Mouse (Mus musculus) layer of hippocampus, adult 8-10 months (tissue): ENCODE data around the gene Rbm10. TPM values are rescaled to one million over a fixed set of nuclear protein-coding genes. Genes with fewer than 3 reads are reported as not detected.

ENCODE experiments used
- DNase-seq, 2 experiments: peaks; one replicate each; pipeline ENCODE4 v3.0.0; 2022; ENCODE audit warnings: low spot score in 2 of 2
- total RNA-seq, 4 experiments: library from RNA; stranded (reverse); gene quantifications; 2 replicates each; pipeline ENCODE4 v1.2.4; 2022

Gene Rbm10
- total RNA-seq, result 10 to 100 TPM; 40.4 to 59.9 (median 50.0) TPM

- DNase-seq, result peak; percentile 79 to 86
Observed at GRCm38 (mm10) chrX:20617176-20617902, at the start of gene Rbm10, which contains the start of gene Ndufb11. Rbm10 (plus strand) TSS chrX:20617503. Ndufb11 (minus strand) TSS chrX:20617619.

DNA sequence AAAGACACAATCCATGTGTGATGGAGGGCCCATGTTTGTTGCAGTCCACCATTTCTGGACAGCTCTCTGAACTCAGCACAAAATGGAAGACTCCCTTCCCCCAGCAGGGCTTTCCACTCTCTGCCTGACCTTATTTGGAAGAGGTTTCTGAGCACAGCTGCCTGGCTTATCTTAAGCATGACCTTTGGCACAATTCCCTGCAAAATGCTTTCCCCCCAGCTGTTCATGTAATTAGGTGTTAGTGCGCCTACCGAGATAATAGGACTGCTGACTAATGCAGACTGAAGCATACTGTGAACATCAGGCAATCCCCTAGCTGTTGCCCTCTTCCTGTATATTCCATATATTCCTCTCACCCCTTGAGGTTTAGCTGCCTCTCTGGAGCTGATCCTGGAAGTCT, 46.3 kb upstream of the Rbm10 start:
- DNase-seq, result no peak

DNA sequence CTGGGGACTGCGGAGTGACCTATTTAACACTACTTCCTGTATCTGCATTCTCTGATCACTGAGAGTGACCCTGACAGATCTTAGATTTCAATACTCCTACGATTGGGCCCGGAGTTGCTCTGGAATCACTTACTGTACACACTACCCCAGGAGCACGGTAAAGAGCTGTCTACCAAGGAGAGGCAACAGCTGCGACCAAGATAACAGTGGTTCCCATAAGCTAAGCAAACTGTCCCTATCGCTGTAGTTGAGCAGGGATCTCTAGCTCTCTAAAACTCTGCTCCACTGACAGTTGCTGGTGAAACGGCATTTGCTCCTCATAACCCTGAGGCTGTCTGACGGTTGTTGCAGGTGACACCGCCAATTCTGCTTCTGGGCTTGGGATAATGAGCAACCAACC, 44.6 kb upstream of the Rbm10 start:
- DNase-seq, result no peak

- DNase-seq, result no peak
Observed at GRCm38 (mm10) chrX:20573927-20574326, 43.4 kb upstream of the Rbm10 start.

- no peak for DNase-seq
Observed at GRCm38 (mm10) chrX:20587968-20588367, 29.3 kb upstream of the Rbm10 start.

- no peak for DNase-seq
Observed at GRCm38 (mm10) chrX:20608500-20608899, 8.8 kb upstream of the Rbm10 start.

GRCm38 (mm10) chrX:20616861-20617175, 485 bp upstream of the Rbm10 start:
- peak in 1 of 2 experiments; percentile 29 for DNase-seq

DNA sequence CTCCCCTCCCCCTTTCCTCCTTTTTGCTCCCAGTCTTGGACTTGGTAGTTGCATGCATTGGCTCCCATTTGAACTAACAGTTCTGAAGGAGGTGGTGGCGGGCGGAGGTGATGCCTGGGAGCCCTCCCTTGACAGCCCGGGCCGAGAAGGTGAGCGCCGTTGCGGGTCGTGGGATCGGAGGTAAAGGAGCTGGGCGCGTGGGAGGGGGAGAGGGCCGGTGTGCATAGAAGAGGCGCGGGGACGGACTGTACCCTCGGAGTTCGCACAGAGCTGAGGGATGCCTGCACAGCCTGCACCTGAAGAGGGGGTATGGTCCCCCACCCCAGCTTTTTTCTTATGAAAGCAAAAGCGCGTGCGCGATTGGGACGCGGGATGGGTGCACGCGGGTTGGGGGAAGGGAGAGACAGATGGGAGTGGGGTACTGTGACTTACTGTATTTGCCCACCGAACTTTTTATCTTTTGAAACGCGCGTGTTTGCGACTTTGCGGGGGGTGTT, 648 bp downstream of the Rbm10 start:
- no peak for DNase-seq

GRCm38 (mm10) chrX:20638141-20638540, 20.8 kb downstream of the Rbm10 start:
- no peak for DNase-seq

DNA sequence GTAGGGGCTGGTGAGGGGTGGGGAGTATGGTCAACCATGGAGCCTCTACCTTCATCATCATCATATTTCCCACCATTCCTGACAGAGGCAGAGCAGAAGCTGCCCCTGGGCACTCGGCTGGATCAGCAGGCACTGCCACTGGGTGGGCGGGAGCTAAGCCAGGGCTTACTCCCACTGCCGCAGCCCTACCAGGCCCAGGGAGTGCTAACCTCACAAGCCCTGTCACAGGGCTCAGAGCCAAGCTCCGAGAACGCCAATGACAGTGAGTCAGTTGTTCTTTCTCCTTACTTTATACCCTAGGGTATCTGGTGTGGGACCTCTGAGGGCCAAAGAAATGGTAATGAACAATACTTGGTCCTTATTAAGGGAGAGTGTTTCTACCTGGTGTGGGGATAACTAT, 27.5 kb downstream of the Rbm10 start:
- no peak for DNase-seq

GRCm38 (mm10) chrX:20657593-20657992, 40.3 kb downstream of the Rbm10 start:
- no peak for DNase-seq

DNA sequence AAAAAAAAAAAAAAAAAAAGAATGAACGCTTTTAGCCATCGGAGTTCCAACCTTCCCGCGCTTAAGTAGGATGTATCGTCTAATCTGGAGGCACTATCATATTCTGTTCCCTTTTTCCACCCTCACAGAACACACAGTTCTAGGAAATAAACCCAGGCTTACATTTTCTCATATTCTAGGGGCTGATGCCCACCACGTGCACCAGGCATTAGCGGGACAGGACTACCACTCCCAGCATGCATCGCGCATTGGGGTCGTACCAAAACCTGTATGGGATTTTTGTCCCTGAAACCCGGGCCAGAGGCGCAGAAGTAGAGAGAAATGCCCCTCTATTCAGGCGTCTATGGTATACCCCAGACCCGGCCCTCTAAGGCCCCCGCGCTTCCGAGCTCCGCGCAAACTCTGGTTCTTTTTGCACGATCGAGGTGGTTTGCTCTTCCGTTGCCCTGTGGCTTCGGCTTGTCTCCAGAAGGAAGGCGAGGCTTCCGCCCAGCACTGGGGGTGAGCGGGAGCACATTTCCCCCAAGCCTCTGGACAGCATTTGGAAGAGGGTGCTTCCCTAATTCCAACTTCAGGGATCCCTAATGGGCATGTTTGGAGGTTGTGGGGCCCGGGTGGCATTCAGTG, 40.8 kb downstream of the Rbm10 start, which contains the start of gene Uba1:
Uba1 (plus strand) TSS at position 301 of the 627 bp plus-strand sequence.
- DNase-seq, result peak; percentile 75 to 78

DNA sequence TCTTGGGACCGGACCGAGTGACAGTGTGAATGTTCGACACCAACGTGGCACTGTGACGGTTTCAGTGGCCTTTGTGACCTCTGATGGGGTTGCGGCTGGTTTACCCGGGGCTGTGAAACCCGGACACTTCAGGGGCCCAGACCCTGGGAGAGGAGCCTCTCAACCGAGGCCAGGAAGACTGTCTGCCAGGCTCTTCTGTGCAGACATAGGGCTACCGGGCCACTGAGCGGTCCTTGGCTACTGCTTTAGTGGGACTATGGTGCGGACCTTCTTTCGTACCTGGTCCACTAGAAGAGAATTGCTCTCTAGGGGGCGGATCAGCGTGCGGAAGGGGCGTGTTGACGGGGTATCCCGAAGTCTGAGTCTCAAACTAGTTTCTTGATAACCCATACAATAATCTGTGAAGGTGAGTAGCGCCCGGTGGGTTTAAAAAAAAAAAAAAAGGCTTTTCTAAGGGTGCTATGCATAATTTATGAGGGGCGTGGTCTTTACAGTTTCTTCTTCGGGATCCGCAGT, 41.6 kb downstream of the Rbm10 start:
- no peak for DNase-seq

DNA sequence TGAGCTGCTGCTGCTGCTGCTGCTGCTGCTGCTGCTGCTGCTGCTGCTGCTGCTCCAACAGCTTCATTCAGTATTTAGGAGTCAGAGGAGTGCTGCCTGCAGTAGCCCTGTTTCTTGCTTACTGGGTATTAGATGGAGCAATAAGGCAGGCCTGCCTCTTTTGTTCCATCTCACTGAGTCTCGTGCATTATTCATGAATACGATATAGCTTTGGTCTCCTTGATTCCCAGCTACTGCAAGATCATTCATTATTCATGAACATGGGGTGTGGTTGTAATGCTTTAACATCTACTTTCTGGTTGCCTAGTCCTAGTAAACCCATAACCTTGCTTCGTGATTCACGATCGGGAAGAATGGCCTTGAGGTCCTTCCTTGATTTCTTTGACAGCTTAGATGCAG, 45.0 kb downstream of the Rbm10 start:
- no peak for DNase-seq

DNA sequence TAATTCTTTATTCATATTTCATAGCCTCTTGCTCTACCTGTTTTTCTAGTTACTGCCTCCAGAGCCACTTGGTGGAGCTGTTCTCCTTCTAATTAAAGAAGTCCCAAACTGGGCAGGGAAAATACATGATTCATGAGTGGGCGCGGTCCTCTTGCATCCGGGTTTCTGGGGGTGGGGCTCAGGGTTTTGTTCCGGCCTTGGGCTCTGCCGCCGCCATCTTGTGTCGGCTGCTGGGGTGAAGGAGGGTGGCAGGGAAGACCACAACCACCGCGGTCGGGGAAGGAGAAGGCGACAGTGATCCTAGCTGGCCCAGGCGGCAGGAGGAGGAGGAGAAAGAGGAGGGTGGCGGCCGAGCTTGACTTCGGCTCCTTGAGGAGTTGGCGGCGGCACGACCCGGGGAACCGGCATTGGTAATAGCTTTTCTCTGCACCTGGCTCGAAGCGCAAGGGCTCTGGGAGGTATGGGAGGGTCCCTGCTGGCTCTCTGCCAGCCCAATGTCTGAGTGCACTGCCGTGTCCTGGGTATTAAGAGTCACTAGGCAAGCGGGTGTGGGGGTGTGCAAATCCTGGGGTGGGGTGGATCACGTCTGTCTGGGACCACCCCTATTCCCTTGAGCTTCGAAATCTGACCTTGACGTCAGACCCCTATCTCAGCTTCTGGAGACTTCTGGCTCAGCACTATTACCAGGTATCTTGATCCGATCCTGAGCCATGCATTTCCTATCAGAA, 45.6 kb downstream of the Rbm10 start:
- peak; percentile 80 to 86 for DNase-seq

DNA sequence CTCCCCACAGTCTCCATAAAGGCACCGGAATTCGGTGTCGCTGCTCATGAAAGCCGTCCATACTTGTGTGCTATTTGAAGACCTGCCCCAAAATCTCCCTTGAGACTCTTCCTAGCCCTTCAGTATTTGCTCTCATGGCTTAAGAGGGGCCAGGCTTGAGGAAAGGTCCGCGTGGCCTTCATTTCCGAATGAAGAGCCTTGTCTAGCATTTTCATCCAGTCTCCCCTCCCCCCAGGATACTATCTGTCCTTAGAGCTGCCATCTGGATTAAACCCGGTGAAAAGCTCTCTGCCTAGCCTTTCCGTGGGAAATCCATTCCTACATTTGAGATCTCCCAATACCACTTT, 46.1 kb downstream of the Rbm10 start:
- DNase-seq, result no peak

GRCm38 (mm10) chrX:20687519-20688067, 70.3 kb downstream of the Rbm10 start, which contains the start of gene Cdk16:
Cdk16 (plus strand) TSS chrX:20687954.
- DNase-seq, result peak; percentile 81 to 90

- peak; percentile 76 to 83 for DNase-seq
Observed at GRCm38 (mm10) chrX:20688068-20688547, 70.8 kb downstream of the Rbm10 start.

DNA sequence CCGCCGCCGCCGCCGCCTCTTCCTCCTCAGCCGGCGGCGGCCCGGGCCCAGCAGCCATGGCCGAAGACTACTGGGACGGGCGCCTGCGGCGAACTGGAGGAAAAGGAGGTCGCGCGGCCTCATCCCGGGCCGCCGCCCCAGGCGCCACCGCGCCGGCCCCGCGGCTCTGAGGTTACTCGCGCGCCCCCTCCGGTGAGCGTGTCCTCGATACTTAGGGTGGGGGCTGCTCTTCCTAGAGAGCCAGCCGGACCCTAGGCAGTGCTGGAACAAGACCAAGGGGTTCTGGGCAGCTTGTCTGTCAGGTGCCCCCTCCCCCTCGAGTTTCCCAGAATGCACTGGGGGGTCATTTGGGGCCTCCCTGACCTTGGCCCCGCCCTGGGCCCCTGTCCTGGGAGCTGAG, 71.3 kb downstream of the Rbm10 start:
- peak; percentile 12 to 29 for DNase-seq

GRCm38 (mm10) chrX:20691566-20691965, 74.3 kb downstream of the Rbm10 start:
- no peak for DNase-seq

DNA sequence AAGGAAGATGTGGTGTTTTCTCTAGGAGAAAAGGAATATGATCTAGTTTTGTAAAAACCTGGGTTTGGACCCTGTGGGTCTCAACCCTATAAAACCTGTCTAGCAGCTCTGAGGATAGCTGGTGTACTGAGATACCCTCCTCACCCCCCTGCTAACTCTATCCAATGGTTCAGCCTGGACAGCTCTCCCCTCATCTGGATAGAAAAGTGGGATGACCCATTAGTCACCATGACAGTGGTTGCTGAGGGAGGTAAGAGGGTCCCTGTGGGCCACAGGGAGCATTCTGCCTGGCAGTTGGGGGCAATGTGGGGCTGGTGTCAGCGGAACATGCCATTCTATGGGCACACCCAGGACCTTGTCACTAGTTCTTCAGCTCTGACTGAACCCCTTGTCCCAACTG, 75.3 kb downstream of the Rbm10 start:
- DNase-seq, result no peak

- DNase-seq, result no peak
Observed at GRCm38 (mm10) chrX:20695842-20696241, 78.5 kb downstream of the Rbm10 start.
